Mouse (Mus musculus): ENCODE measurements around the gene Tmigd1. TPM values are rescaled to one million over a fixed set of nuclear protein-coding genes. Genes with fewer than 3 reads are reported as not detected.
"Not testable (repeated sequence)": the region's sequence is repeated elsewhere in the genome, so short reads cannot be mapped to it uniquely, and the experiment has no call there.

Tmigd1 gene
- total and polyA plus RNA-seq, 3 experiments = 0.16 to 0.57 (median 0.47) TPM

DNA sequence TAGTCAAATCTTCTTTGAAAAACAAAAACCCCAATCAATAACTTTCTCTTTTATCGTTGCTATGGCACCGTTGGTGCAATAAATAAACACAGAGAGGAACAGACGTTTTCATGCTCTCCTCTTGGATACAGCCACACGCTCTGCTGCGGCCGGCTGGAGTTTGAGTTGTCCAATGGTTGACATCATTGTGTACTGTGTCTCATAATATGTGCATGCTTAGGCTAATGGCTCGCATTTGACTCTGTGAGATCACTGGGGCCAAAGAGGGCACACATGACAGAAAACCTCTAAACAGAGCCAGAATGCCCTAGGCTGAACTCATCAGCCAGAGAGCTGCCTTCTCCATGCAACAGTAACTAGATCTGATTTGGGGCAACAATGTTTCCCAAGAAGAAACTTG, 12.4 kb downstream of the Tmigd1 start:
- Histone ChIP-seq H3K27ac (no peak overlapping the region), H3K9ac (ENCODE audit: low read depth, low read length) (no peak overlapping the region), H3K4me1 (ENCODE audit: control insufficient read depth, insufficient read depth, low read length) (peaks cover 2% of the 10 kb centered on the region), H3K36me3 (ENCODE audit: control insufficient read depth, insufficient read depth, low read length) (no peaks in the 10 kb centered on the region), H3K4me3 (no peak overlapping the region), H3K27me3 (ENCODE audit: control insufficient read depth, insufficient read depth, low read length) (no peaks in the 10 kb centered on the region), H3K79me2 (replicated peaks; ENCODE audit: control insufficient read depth, insufficient read depth, low read length) (no peaks in the 10 kb centered on the region)
- no peak for DNase-seq
- no peak for TF ChIP-seq EP300 (IDR thresholded peaks at IDR 0.05; ENCODE audit: insufficient read depth, low read depth, low read length)
- no peak for TF ChIP-seq CTCF (IDR thresholded peaks at IDR 0.05)
- no peak for TF ChIP-seq POLR2A (IDR thresholded peaks at IDR 0.05; ENCODE audit: insufficient read depth, low read depth, low read length)
- intact Hi-C loops (cut with DNase I) = no loop called here
- WGBS = 58% methylated on average over 7 of the region's 7 CpGs

DNA sequence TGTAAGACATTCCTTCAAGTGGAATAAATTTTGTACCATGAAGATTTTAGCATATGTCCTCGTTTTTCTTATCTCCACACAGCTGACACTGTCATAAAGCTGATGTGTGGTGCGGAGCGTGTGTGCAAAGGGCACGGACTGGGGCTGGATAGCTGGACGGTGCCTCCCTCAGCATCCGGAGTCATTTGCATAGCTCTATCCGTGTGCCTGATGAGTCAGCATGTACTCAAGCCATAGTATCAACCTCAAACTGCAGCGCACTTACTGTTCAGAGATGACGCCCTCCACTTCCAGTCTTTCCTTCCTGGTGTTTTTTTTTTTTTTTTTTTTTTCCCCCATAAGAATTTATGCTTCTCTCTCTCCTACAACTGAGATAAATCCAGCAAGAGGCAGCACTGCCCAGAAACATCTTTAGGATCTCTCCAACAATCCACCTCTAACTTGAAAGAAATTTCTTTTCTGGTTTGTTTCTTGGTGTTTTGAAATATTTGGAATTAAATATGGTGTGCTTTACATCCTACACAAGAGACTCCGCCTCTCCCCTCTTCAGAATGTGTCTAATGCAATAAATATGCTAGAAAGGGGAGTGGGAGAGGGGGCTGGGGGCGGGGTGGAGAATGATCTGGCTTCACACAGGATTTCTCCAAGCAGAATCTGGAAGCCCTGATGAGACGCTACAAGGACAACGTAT, 14.7 kb downstream of the Tmigd1 start:
- intact Hi-C loops (cut with DNase I) = no loop called here
- WGBS = 25% methylated on average over 13 of the region's 13 CpGs
- Histone ChIP-seq H3K27ac (no peak overlapping the region), H3K36me3 (ENCODE audit: control insufficient read depth, insufficient read depth, low read length) (no peaks in the 10 kb centered on the region), H3K79me2 (replicated peaks; ENCODE audit: control insufficient read depth, insufficient read depth, low read length) (no peaks in the 10 kb centered on the region), H3K4me1 (ENCODE audit: control insufficient read depth, insufficient read depth, low read length) (peaks cover 2% of the 10 kb centered on the region), H3K9ac (ENCODE audit: low read depth, low read length) (no peak overlapping the region), H3K27me3 (ENCODE audit: control insufficient read depth, insufficient read depth, low read length) (no peaks in the 10 kb centered on the region), H3K4me3 (no peak overlapping the region)
- TF ChIP-seq CTCF (IDR thresholded peaks at IDR 0.05) (no peak), EP300 (IDR thresholded peaks at IDR 0.05; ENCODE audit: insufficient read depth, low read depth, low read length) (no peak), POLR2A (IDR thresholded peaks at IDR 0.05; ENCODE audit: insufficient read depth, low read depth, low read length) (no peak)
- DNase-seq = no peak

DNA sequence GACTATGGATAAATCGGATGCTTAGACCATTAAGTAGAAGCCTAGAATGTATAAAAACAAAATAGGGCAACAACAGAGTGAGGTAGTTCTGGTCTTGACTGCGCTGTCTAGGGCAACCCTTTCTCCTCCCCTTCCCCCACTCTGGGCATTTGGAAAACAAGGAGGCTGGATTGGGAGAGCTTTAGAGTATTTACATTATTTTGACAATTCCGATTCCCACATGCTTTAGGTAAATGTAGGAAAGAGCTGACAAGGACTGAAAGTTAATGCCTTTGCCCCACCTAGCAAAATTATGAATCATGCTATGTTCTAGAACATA, 15.2 kb downstream of the Tmigd1 start:
- H3K36me3 ChIP-seq (ENCODE audit: control insufficient read depth, insufficient read depth, low read length) = no peaks in the 10 kb centered on the region
- no peaks in the 10 kb centered on the region for H3K79me2 ChIP-seq (replicated peaks; ENCODE audit: control insufficient read depth, insufficient read depth, low read length)
- no peak for TF ChIP-seq POLR2A (IDR thresholded peaks at IDR 0.05; ENCODE audit: insufficient read depth, low read depth, low read length)
- TF ChIP-seq CTCF (IDR thresholded peaks at IDR 0.05) = no peak
- no peak for TF ChIP-seq EP300 (IDR thresholded peaks at IDR 0.05; ENCODE audit: insufficient read depth, low read depth, low read length)
- no peak overlapping the region for H3K9ac ChIP-seq (ENCODE audit: low read depth, low read length)
- H3K4me3 ChIP-seq = no peak overlapping the region
- H3K27ac ChIP-seq = no peak overlapping the region
- no peaks in the 10 kb centered on the region for H3K27me3 ChIP-seq (ENCODE audit: control insufficient read depth, insufficient read depth, low read length)
- peaks cover 2% of the 10 kb centered on the region for H3K4me1 ChIP-seq (ENCODE audit: control insufficient read depth, insufficient read depth, low read length)
- 62% methylated on average over 3 of the region's 3 CpGs for WGBS
- intact Hi-C loops (cut with DNase I) = no loop called here
- no peak for DNase-seq

DNA sequence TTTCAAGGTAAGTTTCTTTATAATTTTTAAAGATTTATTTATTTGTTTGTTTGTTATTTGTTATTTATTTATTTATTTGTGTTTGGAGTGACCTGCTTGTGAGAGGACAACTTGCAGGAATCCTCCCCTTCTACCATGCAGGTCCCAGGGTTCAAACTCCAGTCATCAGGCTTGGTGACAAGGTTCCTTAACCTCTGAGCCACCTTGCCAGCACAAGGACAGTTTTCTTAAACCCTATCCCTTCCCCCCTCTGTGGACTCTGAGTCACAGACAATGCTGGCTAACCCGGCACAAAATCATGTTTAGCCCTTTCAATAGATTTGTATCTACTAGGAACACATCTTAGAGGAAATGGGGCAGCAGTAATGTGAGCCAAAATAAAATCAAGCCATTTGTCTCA, 18.6 kb downstream of the Tmigd1 start:
- Histone ChIP-seq H3K27ac (no peak overlapping the region), H3K9ac (ENCODE audit: low read depth, low read length) (no peak overlapping the region), H3K36me3 (ENCODE audit: control insufficient read depth, insufficient read depth, low read length) (peaks cover 5% of the 10 kb centered on the region), H3K27me3 (ENCODE audit: control insufficient read depth, insufficient read depth, low read length) (no peaks in the 10 kb centered on the region), H3K4me3 (no peak overlapping the region), H3K79me2 (replicated peaks; ENCODE audit: control insufficient read depth, insufficient read depth, low read length) (no peaks in the 10 kb centered on the region), H3K4me1 (ENCODE audit: control insufficient read depth, insufficient read depth, low read length) (peaks cover 4% of the 10 kb centered on the region)
- TF ChIP-seq EP300 (IDR thresholded peaks at IDR 0.05; ENCODE audit: insufficient read depth, low read depth, low read length) = no peak
- no peak for TF ChIP-seq CTCF (IDR thresholded peaks at IDR 0.05)
- no peak for TF ChIP-seq POLR2A (IDR thresholded peaks at IDR 0.05; ENCODE audit: insufficient read depth, low read depth, low read length)
- 40% methylated on average over 1 of the region's 1 CpGs for WGBS
- intact Hi-C loops (cut with DNase I) = no loop called here
- no peak for DNase-seq

DNA sequence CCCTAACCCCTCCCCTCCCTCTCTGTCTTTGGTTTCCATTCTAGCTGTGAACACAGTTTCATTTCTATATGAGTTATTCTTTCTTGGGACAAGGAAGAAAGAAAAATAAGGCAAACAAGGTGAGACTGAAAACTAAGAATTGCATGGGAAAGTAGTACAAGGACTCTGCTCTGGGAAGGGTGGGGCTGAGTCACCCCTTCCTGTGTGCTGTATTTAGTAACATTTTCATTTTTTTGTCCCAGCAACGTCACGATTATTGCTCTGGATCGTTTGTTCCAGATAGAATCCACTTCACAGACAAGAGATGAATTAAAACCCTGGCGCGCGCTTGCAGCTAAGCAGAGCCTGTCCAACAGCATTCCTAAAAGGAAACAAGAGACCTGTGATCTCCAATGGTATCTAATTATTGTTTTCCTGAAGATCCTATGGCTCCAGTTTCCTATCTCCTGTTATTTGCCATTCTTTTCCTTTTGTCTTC, 22.8 kb downstream of the Tmigd1 start, which contains the start of gene Blmh:
Gene Blmh (plus strand): TSS at position 51 of the 478 bp plus-strand sequence.
- peak within 1 kb of the TSS; percentile 74 for H3K27ac ChIP-seq
- WGBS = 14% methylated on average over 6 of the region's 6 CpGs
- H3K36me3 ChIP-seq (ENCODE audit: control insufficient read depth, insufficient read depth, low read length) = peaks cover 5% of the 10 kb centered on the region
- H3K4me3 ChIP-seq = peak within 1 kb of the TSS; percentile 12; the same call in 1 of the 2 replicates
- peak in 1 of 2 experiments; percentile 17 for DNase-seq
- H3K9ac ChIP-seq (ENCODE audit: low read depth, low read length) = no peak within 1 kb of the TSS
- intact Hi-C loops (cut with DNase I) = no loop called here
- TF ChIP-seq POLR2A (IDR thresholded peaks at IDR 0.05; ENCODE audit: insufficient read depth, low read depth, low read length) = peak; percentile 34; the same call in 1 of the 2 replicates
- 0 out of 2 replicates have a peak, but pooled peaks have one; percentile 16 for TF ChIP-seq EP300 (IDR thresholded peaks at IDR 0.05; ENCODE audit: insufficient read depth, low read depth, low read length)
- TF ChIP-seq CTCF (IDR thresholded peaks at IDR 0.05) = no peak
- H3K27me3 ChIP-seq (ENCODE audit: control insufficient read depth, insufficient read depth, low read length) = no peaks in the 10 kb centered on the region
- no peaks in the 10 kb centered on the region for H3K79me2 ChIP-seq (replicated peaks; ENCODE audit: control insufficient read depth, insufficient read depth, low read length)
- peaks cover 2% of the 10 kb centered on the region for H3K4me1 ChIP-seq (ENCODE audit: control insufficient read depth, insufficient read depth, low read length)

DNA sequence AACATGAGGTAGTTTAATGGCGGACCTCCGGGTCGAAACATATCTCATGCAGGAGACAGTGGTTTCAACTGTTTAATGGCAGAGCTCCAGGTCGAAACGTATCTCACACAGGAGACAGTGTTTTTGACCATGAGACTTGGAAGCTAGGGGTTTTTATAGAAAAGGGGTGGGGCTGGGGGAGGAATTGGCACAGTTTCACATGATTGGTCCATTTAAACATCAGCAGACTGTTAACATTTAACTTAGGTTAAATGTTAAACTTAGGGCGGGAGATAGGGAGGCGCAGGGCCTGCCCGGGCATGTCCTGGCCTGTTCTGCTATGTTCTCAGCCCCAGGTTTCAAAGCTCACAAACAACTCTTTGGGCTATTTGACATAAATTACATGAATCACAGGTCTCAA, 26.6 kb downstream of the Tmigd1 start:
- intact Hi-C loops (cut with DNase I) = not testable (repeated sequence)

More for the DNA sequence above, 26.6 kb downstream of the Tmigd1 start:
- not testable (repeated sequence) for DNase-seq; H3K4me3 ChIP-seq; H3K4me1 ChIP-seq (ENCODE audit: control insufficient read depth, insufficient read depth, low read length); H3K36me3 ChIP-seq (ENCODE audit: control insufficient read depth, insufficient read depth, low read length); H3K27ac ChIP-seq; H3K79me2 ChIP-seq (replicated peaks; ENCODE audit: control insufficient read depth, insufficient read depth, low read length); H3K9ac ChIP-seq (ENCODE audit: low read depth, low read length); H3K27me3 ChIP-seq (ENCODE audit: control insufficient read depth, insufficient read depth, low read length)
- 89% methylated on average over 8 of the region's 8 CpGs for WGBS
